Comparison of ENCODE assay signal across 17 mouse cellular contexts in genomic region chr7:97804245-97805066, GRCm38 (mm10). TPM values are rescaled to one million over a fixed set of nuclear protein-coding genes. Genes with fewer than 3 reads are reported as not detected.
DNase-seq lines count a peak whose midpoint lies in the region; ATAC-seq and TF ChIP-seq lines count a peak whose summit lies in the region.
"Had no signal": no experiment of that assay in that cellular context is flagged by ENCODE, and none has a peak within 500 bp of the region (broad histone marks: within the 10 kb centered on the region; RNA-seq: fewer than 3 reads in every experiment).

No protein-coding gene starts in this region.

- H3K36me3 ChIP-seq in hindbrain, embryonic 10.5 days = no peaks in the 10 kb centered on the region; the same call in 1 of the 2 replicates
- no peaks in the 10 kb centered on the region for H3K36me3 ChIP-seq in hindbrain, postnatal 0 days (ENCODE audit: insufficient read depth, low read length)
- H3K36me3 ChIP-seq in forebrain, embryonic 11.5 days (ENCODE audit: control insufficient read depth, insufficient read depth, low read length) = no peaks in the 10 kb centered on the region
- H3K36me3 ChIP-seq in hindbrain, embryonic 16.5 days (ENCODE audit: control insufficient read depth, insufficient read depth, low read length) = no peaks in the 10 kb centered on the region
- H3K36me3 ChIP-seq in neural tube, embryonic 11.5 days (ENCODE audit: control insufficient read depth, insufficient read depth, low read length) = no peaks in the 10 kb centered on the region
- H3K36me3 ChIP-seq in limb, embryonic 10.5 days = no peaks in the 10 kb centered on the region
- H3K36me3 ChIP-seq: G1E; heart, embryonic 12.5 days; kidney, embryonic 15.5 days; limb, embryonic 12.5 days had no signal

- no peaks in the 10 kb centered on the region for H3K9me3 ChIP-seq in hindbrain, embryonic 10.5 days
- no peaks in the 10 kb centered on the region for H3K9me3 ChIP-seq in hindbrain, postnatal 0 days (ENCODE audit: low read length)
- H3K9me3 ChIP-seq in forebrain, embryonic 11.5 days (ENCODE audit: control insufficient read depth, low read length) = no peaks in the 10 kb centered on the region
- H3K9me3 ChIP-seq in hindbrain, embryonic 16.5 days (ENCODE audit: control insufficient read depth, low read length) = no peaks in the 10 kb centered on the region
- no peaks in the 10 kb centered on the region for H3K9me3 ChIP-seq in neural tube, embryonic 11.5 days (ENCODE audit: control insufficient read depth, low read length)
- no peaks in the 10 kb centered on the region for H3K9me3 ChIP-seq in limb, embryonic 10.5 days (replicated peaks)
- H3K9me3 ChIP-seq: G1E; heart, embryonic 12.5 days; kidney, embryonic 15.5 days; limb, embryonic 12.5 days had no signal

- TF ChIP-seq CTCF in hindbrain, postnatal 0 days (IDR thresholded peaks at IDR 0.05; ENCODE audit: low read depth) = no peak

- peaks cover 42% of the 10 kb centered on the region for H3K4me1 ChIP-seq in hindbrain, embryonic 10.5 days (replicated peaks)
- no peaks in the 10 kb centered on the region for H3K4me1 ChIP-seq in hindbrain, postnatal 0 days (ENCODE audit: insufficient read depth, low read length)
- peaks cover 2% of the 10 kb centered on the region; the same call in 1 of the 2 replicates for H3K4me1 ChIP-seq in forebrain, embryonic 11.5 days (replicated peaks; ENCODE audit: control insufficient read depth, insufficient read depth, low read length)
- no peaks in the 10 kb centered on the region for H3K4me1 ChIP-seq in hindbrain, embryonic 16.5 days (ENCODE audit: control insufficient read depth, insufficient read depth, low read depth, low read length)
- 0 out of 2 replicates have a peak, but pooled peaks cover 3% of the 10 kb centered on the region for H3K4me1 ChIP-seq in neural tube, embryonic 11.5 days (ENCODE audit: control insufficient read depth, insufficient read depth, low read length)
- H3K4me1 ChIP-seq in limb, embryonic 10.5 days = no peaks in the 10 kb centered on the region; the same call in 1 of the 2 replicates
- H3K4me1 ChIP-seq: heart, embryonic 12.5 days; kidney, embryonic 15.5 days; limb, embryonic 12.5 days had no signal

- H3K27me3 ChIP-seq in hindbrain, embryonic 10.5 days (ENCODE audit: insufficient read depth, poor library complexity, severe bottlenecking) = no peaks in the 10 kb centered on the region
- H3K27me3 ChIP-seq in hindbrain, postnatal 0 days (ENCODE audit: insufficient read depth, low read length) = no peaks in the 10 kb centered on the region
- no peaks in the 10 kb centered on the region for H3K27me3 ChIP-seq in forebrain, embryonic 11.5 days (ENCODE audit: control insufficient read depth, insufficient read depth, low read length)
- H3K27me3 ChIP-seq in hindbrain, embryonic 16.5 days (replicated peaks; ENCODE audit: control insufficient read depth, insufficient read depth, low read length) = no peaks in the 10 kb centered on the region
- no peaks in the 10 kb centered on the region for H3K27me3 ChIP-seq in neural tube, embryonic 11.5 days (ENCODE audit: control insufficient read depth, insufficient read depth, low read length)
- no peaks in the 10 kb centered on the region for H3K27me3 ChIP-seq in limb, embryonic 10.5 days (ENCODE audit: low read depth, poor library complexity, severe bottlenecking)
- H3K27me3 ChIP-seq: heart, embryonic 12.5 days; kidney, embryonic 15.5 days; limb, embryonic 12.5 days had no signal

- WGBS in hindbrain, embryonic 10.5 days = 25% methylated on average over 2 of the region's 2 CpGs
- 25% methylated on average over 2 of the region's 2 CpGs for WGBS in hindbrain, postnatal 0 days
- 23% methylated on average over 2 of the region's 2 CpGs for WGBS in forebrain, embryonic 11.5 days
- 19% methylated on average over 2 of the region's 2 CpGs for WGBS in hindbrain, embryonic 16.5 days
- WGBS in neural tube, embryonic 11.5 days = 27% methylated on average over 2 of the region's 2 CpGs
- WGBS in limb, embryonic 10.5 days = 61% methylated on average over 2 of the region's 2 CpGs

- no peak overlapping the region for H3K4me2 ChIP-seq in hindbrain, postnatal 0 days (ENCODE audit: low read depth, low read length)
- H3K4me2 ChIP-seq in forebrain, embryonic 11.5 days (ENCODE audit: low read depth, low read length, severe bottlenecking) = no peak overlapping the region
- no peak overlapping the region for H3K4me2 ChIP-seq in hindbrain, embryonic 16.5 days (ENCODE audit: low read length)
- no peak overlapping the region for H3K4me2 ChIP-seq in neural tube, embryonic 11.5 days (ENCODE audit: low read depth)
- H3K4me2 ChIP-seq: heart, embryonic 12.5 days; kidney, embryonic 15.5 days; limb, embryonic 12.5 days had no signal

- H3K27ac ChIP-seq in hindbrain, embryonic 10.5 days = peak overlapping the region; percentile 87
- H3K27ac ChIP-seq in hindbrain, postnatal 0 days = no peak overlapping the region
- peak overlapping the region; percentile 53; the same call in 1 of the 2 replicates for H3K27ac ChIP-seq in forebrain, embryonic 11.5 days (ENCODE audit: low read depth, low read length)
- H3K27ac ChIP-seq in hindbrain, embryonic 16.5 days (ENCODE audit: low read depth, low read length) = no peak overlapping the region
- peak overlapping the region; percentile 81 for H3K27ac ChIP-seq in neural tube, embryonic 11.5 days (ENCODE audit: low read depth, low read length)
- no peak overlapping the region for H3K27ac ChIP-seq in limb, embryonic 10.5 days
- H3K27ac ChIP-seq: kidney, embryonic 15.5 days; limb, embryonic 12.5 days had no signal

- DNase-seq in hindbrain, embryonic 10.5 days (ENCODE audit: low spot score) = peak; percentile 64
- no peak for DNase-seq in hindbrain, postnatal 0 days (ENCODE audit: low spot score)
- DNase-seq in forebrain, embryonic 11.5 days (ENCODE audit: low spot score) = no peak
- peak; percentile 53 for DNase-seq in neural tube, embryonic 11.5 days (ENCODE audit: low spot score)
- DNase-seq in cerebellum, adult 11-12 months = no peak
- DNase-seq in limb, embryonic 10.5 days (ENCODE audit: low spot score) = no peak
- DNase-seq in adrenal gland, adult 8-10 months = no peak
- DNase-seq: cerebellum, postnatal 25 days; gastrocnemius, postnatal 10 days; layer of hippocampus, postnatal 36 days; thymus, postnatal 25 days had no signal

- H3K4me3 ChIP-seq in hindbrain, embryonic 10.5 days = no peak overlapping the region
- H3K4me3 ChIP-seq in hindbrain, postnatal 0 days (ENCODE audit: low read length) = no peak overlapping the region
- no peak overlapping the region for H3K4me3 ChIP-seq in forebrain, embryonic 11.5 days (ENCODE audit: low read depth, low read length)
- H3K4me3 ChIP-seq in hindbrain, embryonic 16.5 days (ENCODE audit: low read length) = no peak overlapping the region
- no peak overlapping the region for H3K4me3 ChIP-seq in neural tube, embryonic 11.5 days (ENCODE audit: low read depth, low read length)
- H3K4me3 ChIP-seq in limb, embryonic 10.5 days = no peak overlapping the region
- H3K4me3 ChIP-seq: heart, embryonic 12.5 days; kidney, embryonic 15.5 days; limb, embryonic 12.5 days had no signal

- no peak for ATAC-seq in hindbrain, postnatal 0 days
- peak; percentile 82 for ATAC-seq in forebrain, embryonic 11.5 days (replicated peaks; ENCODE audit: low FRiP score)
- peak; percentile 84 for ATAC-seq in hindbrain, embryonic 16.5 days
- ATAC-seq in neural tube, embryonic 11.5 days (ENCODE audit: insufficient read depth, low FRiP score, low TSS enrichment) = peak; percentile 92
- ATAC-seq: activated CD4-positive, CD25-positive, alpha-beta regulatory T cell, adult 4 months had no signal

- no peak overlapping the region for H3K9ac ChIP-seq in hindbrain, postnatal 0 days (replicated peaks; ENCODE audit: low read length)
- no peak overlapping the region for H3K9ac ChIP-seq in forebrain, embryonic 11.5 days (ENCODE audit: low read length)
- H3K9ac ChIP-seq in hindbrain, embryonic 16.5 days (ENCODE audit: low read depth, low read length) = no peak overlapping the region
- H3K9ac ChIP-seq in neural tube, embryonic 11.5 days (ENCODE audit: low read length) = no peak overlapping the region
- H3K9ac ChIP-seq: heart, embryonic 12.5 days; kidney, embryonic 15.5 days; limb, embryonic 12.5 days had no signal

RNA-seq across cellular contexts. Expression of gene Pak1, which starts 16.1 kb away (rescaled TPM):
- 58.8 and 90.7 TPM in 2 replicates for polyA plus RNA-seq in hindbrain, embryonic 10.5 days (2016; fragmentation: Nextera tagmentation; extraction: Ambion mirVana)
- 125 and 137 TPM in 2 replicates for total RNA-seq in hindbrain, postnatal 0 days (2014; rRNA removed)
- polyA plus RNA-seq in hindbrain, postnatal 0 days (2015; fragmentation: Nextera tagmentation; extraction: Ambion mirVana) = 111 and 114 TPM in 2 replicates
- 72.2 and 87.2 TPM in 2 replicates for polyA plus RNA-seq in forebrain, embryonic 11.5 days (2014; fragmentation: Nextera tagmentation; extraction: Ambion mirVana)
- 131 and 138 TPM in 2 replicates for polyA plus RNA-seq in hindbrain, embryonic 16.5 days (2015; fragmentation: Nextera tagmentation; extraction: Ambion mirVana)
- polyA plus RNA-seq in neural tube, embryonic 11.5 days (2014; fragmentation: Nextera tagmentation; extraction: Ambion mirVana) = 89.8 and 96.1 TPM in 2 replicates
- 26.5 and 29.8 TPM in 2 replicates for polyA plus RNA-seq in limb, embryonic 10.5 days (2016; fragmentation: Nextera tagmentation; extraction: Ambion mirVana)
- total RNA-seq in adrenal gland, adult 8-10 months (2022) = 10 to 100 TPM; 15.8 to 35.1 (median 27.8) TPM

Comparison
In these comparisons a context has a peak if more than half of its experiments do, and no peak if none do; other contexts are left out.
1. DNase-seq: peak in hindbrain, embryonic 10.5 days (single experiment) and neural tube, embryonic 11.5 days (single experiment); none in hindbrain, postnatal 0 days (single experiment), forebrain, embryonic 11.5 days (single experiment), cerebellum, adult 11-12 months (single experiment), limb, embryonic 10.5 days (single experiment) and adrenal gland, adult 8-10 months (single experiment).
2. H3K27ac ChIP-seq: peak in hindbrain, embryonic 10.5 days (single experiment), forebrain, embryonic 11.5 days (single experiment) and neural tube, embryonic 11.5 days (single experiment); none in hindbrain, postnatal 0 days (single experiment), hindbrain, embryonic 16.5 days (single experiment) and limb, embryonic 10.5 days (single experiment).